Mouse (Mus musculus) testis, postnatal 14 days (tissue): ENCODE measurements around the gene Klk1b16.
"Not testable (repeated sequence)": the region's sequence is repeated elsewhere in the genome, so short reads cannot be mapped to it uniquely, and the experiment has no call there.

Source experiments
- DNase-seq: peaks from one replicate; pipeline ENCODE4 v3.0.0; 2021; ENCODE audit warnings: low spot score

The Klk1b16 gene

DNA sequence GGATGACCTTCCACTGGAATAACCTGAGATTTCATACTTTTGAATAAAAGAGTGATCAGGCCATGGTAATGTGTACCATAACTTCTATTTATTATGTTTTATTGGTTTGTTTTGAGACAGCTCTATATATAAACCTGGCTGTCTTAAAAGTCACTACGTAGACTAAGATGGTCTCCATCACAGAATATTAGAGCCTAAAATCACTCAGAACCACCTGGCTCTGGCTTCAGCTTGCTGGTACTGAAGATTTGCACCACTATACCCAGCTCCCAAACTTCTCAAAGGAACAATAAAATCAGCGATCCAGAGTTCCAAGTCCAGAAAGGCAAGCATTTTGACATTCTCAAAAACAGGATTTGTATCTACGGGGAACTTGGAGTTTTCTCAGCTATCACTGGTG, at the start of gene Klk1b16:
Gene Klk1b16 (plus strand): TSS at position 301 of the 400 bp plus-strand sequence.
- no peak for DNase-seq

DNA sequence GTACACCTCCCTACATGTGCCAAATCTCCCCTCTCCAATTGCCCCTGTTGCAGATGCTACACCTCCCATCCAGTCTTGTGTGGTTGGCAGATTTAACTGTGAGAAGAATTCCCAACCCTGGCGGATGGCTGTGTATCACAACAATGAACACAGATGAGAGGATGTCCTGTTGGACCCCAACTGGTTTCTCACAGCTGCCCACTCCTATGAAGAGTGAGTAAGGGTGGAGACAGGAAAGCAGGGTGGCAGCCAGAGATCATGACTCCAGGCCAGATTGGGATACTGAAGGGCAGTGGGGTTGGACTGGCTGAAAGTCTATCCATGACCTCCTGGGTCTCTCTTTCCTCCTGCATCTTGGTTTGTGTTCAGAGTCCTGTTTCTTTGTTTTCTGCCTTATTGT, 40.5 kb upstream of the Klk1b16 start:
- DNase-seq = no peak

DNA sequence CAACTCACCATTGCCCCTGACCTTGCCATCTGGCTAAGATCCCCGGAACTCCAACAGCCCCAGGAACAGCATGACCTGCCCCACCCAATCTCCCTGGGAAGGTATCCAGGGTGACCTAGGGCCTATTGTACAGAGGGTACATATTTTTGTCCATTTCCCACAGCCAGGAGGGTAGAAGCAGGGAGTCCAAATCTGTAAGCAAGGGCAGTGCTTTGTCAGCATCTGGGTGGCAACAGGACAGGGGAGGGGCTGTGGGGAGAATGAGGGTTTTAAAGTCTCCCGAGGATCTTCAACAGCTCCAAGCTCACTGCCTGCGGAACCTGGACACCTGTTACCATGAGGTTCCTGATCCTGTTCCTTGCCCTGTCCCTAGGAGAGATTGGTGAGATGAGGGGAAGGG, 34.5 kb upstream of the Klk1b16 start, which contains the start of gene Klk1b21:
Gene Klk1b21 (plus strand): TSS at position 301 of the 400 bp plus-strand sequence.
- DNase-seq = peak; percentile 9

DNA sequence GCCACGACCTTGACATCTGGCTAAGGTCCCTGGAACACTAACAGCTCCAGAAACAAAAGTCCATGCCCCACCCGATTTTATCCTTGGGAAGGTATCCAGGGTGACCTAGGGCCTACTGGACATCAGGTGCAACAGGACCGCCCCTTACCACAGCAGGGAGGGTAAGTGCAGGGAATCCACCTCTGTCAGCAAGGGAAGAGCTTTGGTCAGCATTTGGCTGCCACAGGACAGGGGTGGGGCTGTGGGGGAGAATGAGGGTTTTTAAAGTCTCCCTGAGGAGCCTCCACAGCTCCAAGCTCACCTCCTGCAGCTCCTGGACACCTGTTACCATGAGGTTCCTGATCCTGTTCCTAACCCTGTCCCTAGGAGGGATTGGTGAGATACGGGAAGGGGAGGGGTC, 24.2 kb upstream of the Klk1b16 start, which contains the start of gene Klk1b22:
Gene Klk1b22 (plus strand): TSS at position 301 of the 400 bp plus-strand sequence.
- no peak for DNase-seq

DNA sequence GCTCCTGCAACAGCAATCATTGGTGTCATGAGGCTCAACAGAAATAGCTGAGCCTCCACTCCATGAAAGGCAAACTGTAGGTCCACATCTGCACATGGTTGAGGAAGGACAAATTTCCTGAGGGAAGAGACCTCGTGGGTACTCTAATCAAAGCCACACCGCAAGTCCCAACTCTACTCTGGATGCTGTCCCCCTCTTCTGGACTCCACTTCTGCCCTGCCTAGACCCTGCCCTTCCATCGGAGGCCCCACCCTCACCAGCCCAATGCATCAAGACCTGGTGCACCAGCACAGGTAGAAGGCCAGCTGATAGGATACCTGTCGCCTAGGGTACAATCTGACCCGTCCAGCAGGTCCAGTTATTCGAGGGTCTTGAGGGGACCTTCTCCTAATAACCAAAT, 13.1 kb upstream of the Klk1b16 start:
- no peak for DNase-seq

DNA sequence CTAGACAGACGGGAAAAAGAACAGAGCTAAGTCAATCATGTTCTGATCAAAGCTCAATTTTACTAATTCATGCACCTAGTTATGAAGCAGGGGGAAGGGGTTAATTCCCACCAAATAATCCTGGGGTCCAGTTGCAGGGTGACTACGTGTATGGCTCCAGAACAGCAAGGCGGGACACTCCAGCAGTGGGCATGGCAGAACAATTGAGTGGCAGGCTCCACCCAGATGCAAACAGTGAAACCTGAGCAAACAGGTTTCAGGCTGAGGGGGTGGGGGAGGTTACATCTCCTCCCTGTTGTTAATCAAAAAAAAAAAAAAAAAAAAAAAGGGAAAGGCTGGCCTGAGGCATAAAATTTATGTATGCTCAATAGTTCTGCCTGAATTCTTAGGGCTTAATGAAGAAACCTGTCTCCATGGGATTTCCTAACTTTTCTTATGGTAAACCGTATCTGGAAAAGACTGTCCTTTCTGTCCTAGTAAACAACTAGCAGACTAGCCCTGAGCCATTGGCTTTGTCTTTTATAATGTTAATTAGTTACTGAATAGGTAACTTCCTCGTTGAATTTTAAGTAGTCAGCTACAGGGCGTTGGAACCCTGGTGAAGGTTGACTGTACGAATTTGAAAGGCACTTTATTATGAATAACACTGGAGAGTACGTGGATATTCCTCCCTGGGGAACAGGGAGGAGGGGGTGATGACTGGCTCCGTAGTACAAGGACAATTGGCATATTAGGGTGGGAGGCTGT, 42.9 kb downstream of the Klk1b16 start:
- DNase-seq = no peak

DNA sequence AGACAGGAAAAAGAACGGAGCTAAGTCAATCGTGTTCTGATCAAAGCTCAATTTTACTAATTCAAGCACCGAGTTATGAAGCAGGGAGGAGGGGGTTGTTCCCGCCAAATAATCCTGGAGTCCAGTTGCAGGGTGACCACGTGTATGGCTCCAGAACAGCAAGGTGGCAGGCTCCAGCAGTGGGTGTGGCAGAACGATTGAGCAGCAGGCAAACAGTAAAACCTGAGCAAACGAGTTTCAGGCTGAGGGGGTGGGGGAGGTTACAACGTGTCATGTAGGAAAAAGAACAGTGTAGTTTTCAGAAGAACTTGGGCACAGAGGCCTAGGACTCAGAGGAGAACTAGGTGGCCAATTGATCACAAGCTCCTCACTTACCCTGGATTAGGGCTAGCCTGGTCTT, 49.9 kb downstream of the Klk1b16 start:
- DNase-seq = not testable (repeated sequence)

DNA sequence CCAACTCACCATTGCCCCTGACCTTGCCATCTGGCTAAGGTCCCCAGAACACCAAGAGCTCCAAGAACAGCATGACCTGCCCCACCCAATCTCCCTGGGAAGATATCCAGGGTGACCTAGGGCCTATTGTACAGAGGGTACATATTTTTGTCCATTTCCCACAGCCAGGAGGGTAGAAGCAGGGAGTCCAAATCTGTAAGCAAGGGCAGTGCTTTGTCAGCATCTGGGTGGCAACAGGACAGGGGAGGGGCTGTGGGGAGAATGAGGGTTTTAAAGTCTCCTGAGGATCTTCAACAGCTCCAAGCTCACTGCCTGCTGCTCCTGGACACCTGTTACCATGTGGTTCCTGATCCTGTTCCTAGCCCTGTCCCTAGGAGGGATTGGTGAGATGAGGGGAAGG, 51.4 kb downstream of the Klk1b16 start, which contains the start of gene Klk1b24:
Gene Klk1b24 (plus strand): TSS at position 301 of the 400 bp plus-strand sequence.
- DNase-seq = peak; percentile 18
